Mouse (Mus musculus) cerebellum, adult 8-10 months (tissue): ENCODE measurements around the gene Jsrp1.

Experiments
- DNase-seq: peaks from one replicate; pipeline ENCODE4 v3.0.0; 2022

The Jsrp1 gene

GRCm38 (mm10) chr10:80813366-80813765 is at the start of gene Jsrp1:
Gene Jsrp1, minus strand, starts transcription at chr10:80813498.
- DNase-seq = no peak

GRCm38 (mm10) chr10:80862305-80862704 is 49.0 kb upstream of the Jsrp1 start:
- no peak for DNase-seq

- DNase-seq = no peak
Observed at GRCm38 (mm10) chr10:80858350-80858935, 45.1 kb upstream of the Jsrp1 start.

DNA sequence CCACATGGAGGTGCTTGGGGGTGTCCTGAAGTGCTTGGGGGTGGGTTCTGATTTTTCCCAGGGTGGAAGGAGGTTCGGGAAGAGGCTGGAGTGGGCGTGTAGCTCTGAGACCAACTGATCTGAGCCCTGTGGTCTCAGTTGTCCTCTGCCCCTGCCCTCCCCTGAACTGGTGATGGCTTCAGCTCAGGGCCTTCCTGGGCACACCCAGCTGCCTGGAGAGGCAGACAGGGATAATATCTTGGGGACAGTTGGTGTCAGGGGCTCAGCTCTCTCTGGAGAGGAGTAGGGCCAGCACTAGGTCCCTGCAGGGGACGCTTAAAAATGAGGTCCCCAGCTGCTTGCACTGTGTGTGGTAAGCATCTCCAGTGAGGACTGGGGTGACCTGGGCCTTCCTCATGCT is 44.5 kb upstream of the Jsrp1 start:
- no peak for DNase-seq

DNA sequence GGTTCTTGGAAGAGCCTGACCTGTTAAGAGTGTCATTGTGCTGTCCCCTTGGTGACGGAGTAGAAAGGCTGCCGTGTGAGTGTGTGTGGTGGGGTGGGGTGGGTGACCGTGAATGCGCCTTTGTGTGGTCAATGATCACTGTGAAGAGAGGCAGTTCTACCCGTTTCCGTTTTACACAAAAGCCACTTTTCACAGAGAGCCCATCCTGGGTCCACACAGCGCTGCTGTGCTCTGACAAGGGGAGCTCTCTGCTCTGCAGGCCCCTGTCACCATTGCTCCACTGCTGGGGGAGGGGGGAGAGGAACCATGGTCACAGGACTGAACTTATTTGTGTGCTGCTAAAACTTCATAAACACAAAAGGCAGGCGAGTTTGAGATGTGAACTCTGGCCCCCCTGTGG is 44.1 kb upstream of the Jsrp1 start:
- no peak for DNase-seq

DNA sequence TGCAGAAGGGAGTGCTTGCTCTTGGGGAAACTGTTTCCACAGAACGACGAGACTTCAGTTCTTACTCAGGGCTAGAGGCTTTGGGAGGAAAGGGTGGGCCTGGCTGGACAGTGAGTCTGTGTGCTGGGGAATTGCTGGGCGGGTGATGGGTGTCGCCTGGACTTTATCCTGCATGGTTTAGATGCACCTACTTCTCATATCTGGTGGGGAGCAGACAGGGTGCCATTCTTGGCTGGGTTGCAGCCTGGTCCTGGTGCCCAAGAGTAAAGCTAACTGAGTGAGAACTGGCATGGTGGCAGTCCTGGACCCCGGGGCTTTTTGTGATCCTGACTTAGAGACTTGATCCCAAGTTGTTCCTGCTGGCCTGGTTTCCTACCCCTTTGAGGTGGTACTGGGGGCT is 43.6 kb upstream of the Jsrp1 start:
- DNase-seq = no peak

DNA sequence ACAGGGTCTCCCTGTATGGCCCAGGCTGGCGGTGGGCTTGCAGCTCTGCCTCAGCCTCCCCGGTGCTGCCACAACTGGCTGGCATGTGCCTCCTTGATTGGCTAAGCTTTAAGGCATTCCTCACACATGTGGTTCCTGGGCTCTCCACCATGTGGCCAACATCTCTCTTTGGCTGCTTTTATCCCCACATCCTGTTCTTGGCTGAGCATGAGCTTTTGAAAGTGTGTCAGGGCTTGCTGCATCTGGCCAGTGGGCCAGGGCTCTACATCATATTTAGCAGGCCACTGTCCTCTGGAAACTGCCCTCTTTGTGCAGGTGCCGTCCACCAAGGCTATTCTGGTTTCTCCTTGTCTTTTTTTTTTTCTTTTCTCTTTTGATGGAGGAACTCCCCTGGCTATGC is 43.0 kb upstream of the Jsrp1 start:
- no peak for DNase-seq

GRCm38 (mm10) chr10:80855749-80856073 is 42.4 kb upstream of the Jsrp1 start:
- peak; percentile 58 for DNase-seq

- DNase-seq = peak; percentile 99
Observed at GRCm38 (mm10) chr10:80854913-80855748, 41.8 kb upstream of the Jsrp1 start, which contains the start of the genes Lsm7 and Sppl2b. Gene Lsm7, minus strand, starts transcription at chr10:80855209. Gene Sppl2b, plus strand, starts transcription at chr10:80855275.

GRCm38 (mm10) chr10:80848571-80848970 is 35.3 kb upstream of the Jsrp1 start:
- no peak for DNase-seq

GRCm38 (mm10) chr10:80845732-80846131 is 32.4 kb upstream of the Jsrp1 start:
- DNase-seq = no peak

GRCm38 (mm10) chr10:80845055-80845693 is 31.9 kb upstream of the Jsrp1 start:
- DNase-seq = no peak

GRCm38 (mm10) chr10:80843931-80844547 is 30.7 kb upstream of the Jsrp1 start, which contains the start of gene Lingo3:
Gene Lingo3, minus strand, starts transcription at chr10:80844039.
- peak; percentile 77 for DNase-seq

DNA sequence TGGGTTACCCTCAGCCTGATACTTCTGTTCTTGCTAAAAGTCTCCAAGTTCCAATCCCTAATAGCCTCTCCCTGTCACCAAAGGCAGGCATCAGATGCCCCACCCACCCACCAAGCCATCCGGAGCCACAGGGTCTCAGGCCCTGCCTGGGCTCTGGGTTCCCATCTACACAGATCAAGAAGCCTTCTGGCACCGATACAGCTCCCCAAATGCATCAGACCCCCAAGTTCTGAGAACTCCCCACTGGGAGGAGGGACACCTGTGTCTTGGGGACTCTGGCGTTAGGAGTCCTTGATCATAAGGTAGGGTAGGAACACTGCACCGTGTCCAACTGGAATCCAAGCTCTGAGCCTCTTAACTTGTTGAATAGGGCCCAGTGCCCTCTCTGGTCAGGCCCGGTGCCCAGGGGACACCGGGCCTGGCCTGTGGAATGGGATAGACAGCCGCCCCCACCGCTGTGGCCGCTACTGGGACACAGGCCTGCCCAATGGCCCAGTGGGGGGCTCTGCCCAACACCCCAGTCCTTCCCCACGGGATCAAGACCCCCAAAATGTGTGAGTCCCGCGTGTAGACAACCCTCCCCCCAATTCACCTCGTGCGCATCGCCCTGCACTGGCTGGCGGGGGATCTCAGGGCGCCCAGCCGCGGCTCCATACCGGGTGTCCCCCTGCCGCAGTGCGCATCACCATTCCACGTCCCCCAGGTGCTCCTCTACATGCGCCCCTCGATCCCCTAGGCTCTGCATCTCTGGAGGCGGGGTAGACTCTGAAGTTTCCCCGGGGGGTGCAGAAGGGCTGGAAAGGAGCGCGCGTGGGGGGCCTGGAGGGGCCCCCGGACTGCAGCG is 30.0 kb upstream of the Jsrp1 start:
- no peak for DNase-seq

- DNase-seq = peak; percentile 36
Observed at GRCm38 (mm10) chr10:80842334-80842733, 29.0 kb upstream of the Jsrp1 start.

DNA sequence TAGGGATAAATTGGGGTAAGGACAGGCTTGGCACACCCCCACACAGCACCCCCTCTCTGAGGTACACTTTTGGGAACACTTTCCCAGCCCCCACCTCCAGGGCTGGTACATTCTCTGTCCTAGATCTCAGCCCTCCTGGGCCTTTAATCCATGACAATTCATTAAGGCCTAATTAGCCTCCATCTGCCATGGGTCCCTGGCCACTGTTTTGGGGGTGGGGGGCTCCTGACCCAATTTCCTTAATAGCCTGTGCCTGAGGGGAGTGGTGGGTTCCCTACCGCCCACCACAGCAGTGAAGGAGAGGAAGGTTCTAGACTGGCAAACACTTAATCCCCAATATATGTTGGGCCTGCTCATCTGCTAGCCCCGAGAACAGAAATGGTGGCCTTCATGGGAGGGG is 28.4 kb upstream of the Jsrp1 start:
- peak; percentile 33 for DNase-seq

DNA sequence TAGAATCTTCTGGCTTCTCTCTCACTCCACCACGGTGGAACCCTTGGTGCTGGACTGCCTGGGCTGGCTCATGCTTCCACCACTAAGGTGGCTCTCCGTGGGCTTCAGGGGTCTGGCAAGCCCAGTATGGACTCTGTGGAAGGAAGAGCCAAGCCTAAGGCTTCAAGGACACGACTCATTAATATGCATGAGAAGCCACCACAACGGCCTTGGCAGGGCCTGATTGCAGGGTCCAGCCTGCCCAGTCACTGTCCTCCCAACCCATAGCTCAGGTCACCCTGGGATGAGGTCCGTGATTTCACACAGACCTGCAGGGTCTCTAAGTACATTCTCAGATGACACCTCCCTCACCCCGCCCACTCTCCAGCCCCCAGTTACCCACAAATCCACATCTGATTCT is 26.6 kb upstream of the Jsrp1 start:
- no peak for DNase-seq

DNA sequence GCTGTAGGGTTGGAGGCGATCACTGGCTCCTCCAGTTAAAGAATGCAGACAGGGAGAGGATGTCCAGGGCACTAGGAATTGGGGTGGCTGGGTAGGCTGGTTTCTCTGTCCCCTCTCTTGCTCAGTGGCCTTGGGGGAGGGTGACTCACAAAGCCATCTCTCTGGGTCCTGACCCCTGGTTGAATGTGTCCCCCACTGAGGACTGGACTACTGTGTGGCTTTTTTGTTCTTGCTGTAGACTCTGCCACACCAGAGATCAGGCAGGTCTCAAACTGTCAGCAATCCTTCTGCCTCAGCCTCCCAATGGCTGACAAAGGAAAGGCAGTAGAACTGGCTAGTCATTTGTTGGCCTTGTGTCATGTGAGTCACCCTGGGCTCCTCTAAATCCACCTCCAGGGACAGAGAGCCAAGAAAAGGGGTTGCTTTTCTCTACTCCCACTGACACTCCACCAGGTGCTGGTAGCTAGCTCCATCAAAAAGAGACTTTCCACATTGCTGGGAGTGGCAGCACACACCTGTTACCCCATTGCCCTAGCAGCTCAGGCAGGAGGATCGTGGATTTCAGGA is 25.1 kb upstream of the Jsrp1 start:
- peak; percentile 41 for DNase-seq

GRCm38 (mm10) chr10:80837827-80838226 is 24.5 kb upstream of the Jsrp1 start:
- peak; percentile 64 for DNase-seq

GRCm38 (mm10) chr10:80836949-80837379 is 23.7 kb upstream of the Jsrp1 start:
- DNase-seq = peak; percentile 57

DNA sequence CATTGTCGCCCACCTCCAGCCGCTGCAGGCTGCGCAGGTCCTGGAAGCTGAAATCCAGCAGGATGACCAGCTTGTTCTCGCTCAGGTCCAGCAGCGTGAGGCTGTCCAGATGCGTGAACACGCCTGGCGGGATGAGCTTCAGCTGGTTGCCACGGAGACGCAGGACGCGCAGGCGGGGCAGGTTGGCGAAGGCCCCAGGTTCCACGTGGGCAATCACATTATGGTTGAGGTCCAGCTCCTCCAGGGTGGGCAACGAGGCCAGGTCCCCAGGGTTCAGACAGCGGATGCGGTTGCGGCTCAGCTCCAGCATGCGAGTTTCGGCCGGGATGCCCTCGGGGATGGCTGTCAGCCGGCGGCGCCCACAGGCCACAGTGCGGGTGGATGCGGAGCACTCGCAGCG is 22.3 kb upstream of the Jsrp1 start:
- DNase-seq = no peak

- no peak for DNase-seq
Observed at GRCm38 (mm10) chr10:80832818-80833217, 19.5 kb upstream of the Jsrp1 start.
